Mouse (Mus musculus) small intestine, adult 2 months (tissue): Measurements from ENCODE around the gene Spdye4b.

ENCODE experiments used
- CTCF ChIP-seq: fragments of 200-500 bp; IDR thresholded peaks from 2 replicates; pipeline ENCODE4 v1.5.1; 2012; ENCODE audit warnings: low read depth, mild to moderate bottlenecking, control low read depth, inconsistent platforms, low read length, moderate library complexity, mixed read lengths; ENCODE audit not compliant: insufficient replicate concordance, insufficient read length; ENCODE audit errors: extremely low read depth
- POLR2A ChIP-seq: fragments of 200-500 bp; IDR thresholded peaks from 2 replicates; pipeline ENCODE4 v1.6.1; 2012; ENCODE audit warnings: low read depth, mild to moderate bottlenecking, control low read depth, inconsistent platforms, low read length, moderate library complexity

DNA sequence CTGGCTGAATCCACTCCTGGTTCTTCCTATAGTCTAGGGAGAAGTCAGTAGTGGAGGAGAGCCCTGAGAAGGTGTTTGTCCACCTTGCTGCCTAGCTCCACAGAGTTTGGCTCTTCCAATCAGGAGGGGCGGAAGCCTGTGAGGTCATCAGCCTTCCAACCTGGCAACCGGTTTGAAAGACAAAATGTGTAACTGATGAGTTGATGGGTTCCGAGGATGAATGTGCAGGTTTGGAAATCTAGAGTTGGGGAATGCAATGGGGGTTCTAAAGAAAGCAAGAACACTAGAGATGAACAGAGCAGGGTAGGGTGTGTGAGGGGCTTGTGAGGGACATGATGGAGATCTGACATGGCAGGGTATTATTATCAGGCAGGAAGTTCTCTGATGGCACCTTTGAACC is 46.0 kb downstream of the Spdye4b start, which contains the start of gene Spdye4a:
- TF ChIP-seq CTCF (no peak), POLR2A (no peak)
